Mouse (Mus musculus): ENCODE data around the gene Atp5h. TPM values are rescaled to one million over a fixed set of nuclear protein-coding genes. Genes with fewer than 3 reads are reported as not detected.

Gene Atp5h
- polyA plus RNA-seq (2012; rRNA removed) (212 and 334 TPM in 2 replicates), polyA plus RNA-seq (2014; fragmentation: Nextera tagmentation; extraction: Ambion mirVana) (616 and 620 TPM in 2 replicates)

GRCm38 (mm10) chr11:115419531-115420237, at the start of gene Atp5h, which contains the start of gene Kctd2:
Gene Atp5h (minus strand): TSS chr11:115419962.
Gene Kctd2 (plus strand): TSS chr11:115420128.
- H3K4me1 ChIP-seq (replicated peaks; ENCODE audit: control insufficient read depth in 2 of 2, insufficient read depth in 2 of 2, low read length in 1 of 2): peaks cover 13 to 17% of the 10 kb centered on the region in 2 experiments; a peak in 3 of 4 replicates
- peak within 1 kb of the TSS; percentile 93 for H3K4me2 ChIP-seq (ENCODE audit: low read depth)
- TF ChIP-seq CTCF (IDR thresholded peaks at IDR 0.05; ENCODE audit: low read depth): no peak
- TF ChIP-seq EP300 (IDR thresholded peaks at IDR 0.05; ENCODE audit: low read depth): no peak
- H3K4me3 ChIP-seq (ENCODE audit: insufficient read depth in 1 of 2, low read depth in 2 of 2, low read length in 2 of 2): peak within 1 kb of the TSS; percentile 84 to 90
- peaks cover 26% of the 10 kb centered on the region for H3K36me3 ChIP-seq (replicated peaks; ENCODE audit: control insufficient read depth, insufficient read depth, low read depth)
- no peaks in the 10 kb centered on the region for H3K27me3 ChIP-seq (ENCODE audit: control insufficient read depth, insufficient read depth, low read length)
- H3K27ac ChIP-seq: peak within 1 kb of the TSS; percentile 68
- peak within 1 kb of the TSS; percentile 95 for H3K9ac ChIP-seq (replicated peaks)
- H3K9me3 ChIP-seq (ENCODE audit: control insufficient read depth, low read length): no peaks in the 10 kb centered on the region
- peak; percentile 93 for DNase-seq (ENCODE audit: low read depth in 3 of 3, low spot score in 3 of 3)
- peak; percentile 98 for ATAC-seq (ENCODE audit: insufficient read depth)
- under 1% methylated on average over 49 of the region's 56 CpGs for WGBS (ENCODE audit: insufficient replicate concordance)

GRCm38 (mm10) chr11:115467217-115467618, 47.5 kb upstream of the Atp5h start:
- DNase-seq (ENCODE audit: low read depth in 3 of 3, low spot score in 3 of 3) (no peak), ATAC-seq (ENCODE audit: insufficient read depth) (no peak)
- H3K9me3 ChIP-seq (ENCODE audit: control insufficient read depth, low read length): no peaks in the 10 kb centered on the region
- H3K9ac ChIP-seq (replicated peaks): no peak overlapping the region
- no peak overlapping the region for H3K4me3 ChIP-seq (ENCODE audit: insufficient read depth in 1 of 2, low read depth in 2 of 2, low read length in 2 of 2)
- TF ChIP-seq EP300 (IDR thresholded peaks at IDR 0.05; ENCODE audit: low read depth): no peak
- TF ChIP-seq CTCF (IDR thresholded peaks at IDR 0.05; ENCODE audit: low read depth): no peak
- no peaks in the 10 kb centered on the region for H3K4me1 ChIP-seq (replicated peaks; ENCODE audit: control insufficient read depth in 2 of 2, insufficient read depth in 2 of 2, low read length in 1 of 2)
- H3K36me3 ChIP-seq (replicated peaks; ENCODE audit: control insufficient read depth, insufficient read depth, low read depth): no peaks in the 10 kb centered on the region
- WGBS (ENCODE audit: insufficient replicate concordance): 57% methylated on average over 4 of the region's 4 CpGs
- no peak overlapping the region for H3K27ac ChIP-seq
- no peaks in the 10 kb centered on the region for H3K27me3 ChIP-seq (ENCODE audit: control insufficient read depth, insufficient read depth, low read length)
- no peak overlapping the region for H3K4me2 ChIP-seq (ENCODE audit: low read depth)

- no peak for DNase-seq (ENCODE audit: low read depth in 3 of 3, low spot score in 3 of 3)
- Histone ChIP-seq H3K4me2 (ENCODE audit: low read depth) (no peak overlapping the region), H3K27me3 (ENCODE audit: control insufficient read depth, insufficient read depth, low read length) (no peaks in the 10 kb centered on the region; the same call in 1 of the 2 replicates), H3K4me3 (ENCODE audit: insufficient read depth in 1 of 2, low read depth in 2 of 2, low read length in 2 of 2) (no peak overlapping the region), H3K9me3 (ENCODE audit: control insufficient read depth, low read length) (no peaks in the 10 kb centered on the region), H3K27ac (no peak overlapping the region), H3K36me3 (replicated peaks; ENCODE audit: control insufficient read depth, insufficient read depth, low read depth) (no peaks in the 10 kb centered on the region), H3K4me1 (replicated peaks; ENCODE audit: control insufficient read depth in 2 of 2, insufficient read depth in 2 of 2, low read length in 1 of 2) (no peaks in the 10 kb centered on the region), H3K9ac (replicated peaks) (no peak overlapping the region)
- TF ChIP-seq EP300 (IDR thresholded peaks at IDR 0.05; ENCODE audit: low read depth): no peak
- TF ChIP-seq CTCF (IDR thresholded peaks at IDR 0.05; ENCODE audit: low read depth): no peak
- no peak for ATAC-seq (ENCODE audit: insufficient read depth)
- 70% methylated on average over 8 of the region's 8 CpGs for WGBS (ENCODE audit: insufficient replicate concordance)
These were observed 45.1 kb upstream of the Atp5h start for GRCm38 (mm10) chr11:115464851-115465250.

- no peak overlapping the region for H3K4me3 ChIP-seq (ENCODE audit: insufficient read depth in 1 of 2, low read depth in 2 of 2, low read length in 2 of 2)
- no peaks in the 10 kb centered on the region for H3K4me1 ChIP-seq (replicated peaks; ENCODE audit: control insufficient read depth in 2 of 2, insufficient read depth in 2 of 2, low read length in 1 of 2)
- H3K36me3 ChIP-seq (replicated peaks; ENCODE audit: control insufficient read depth, insufficient read depth, low read depth): no peaks in the 10 kb centered on the region
- ATAC-seq (ENCODE audit: insufficient read depth) (no peak), DNase-seq (ENCODE audit: low read depth in 3 of 3, low spot score in 3 of 3) (no peak)
- 58% methylated on average over 11 of the region's 11 CpGs for WGBS (ENCODE audit: insufficient replicate concordance)
- no peak overlapping the region for H3K27ac ChIP-seq
- no peaks in the 10 kb centered on the region; the same call in 1 of the 2 replicates for H3K27me3 ChIP-seq (ENCODE audit: control insufficient read depth, insufficient read depth, low read length)
- H3K9ac ChIP-seq (replicated peaks): no peak overlapping the region
- no peak for TF ChIP-seq CTCF (IDR thresholded peaks at IDR 0.05; ENCODE audit: low read depth)
- TF ChIP-seq EP300 (IDR thresholded peaks at IDR 0.05; ENCODE audit: low read depth): no peak
- H3K4me2 ChIP-seq (ENCODE audit: low read depth): no peak overlapping the region
- H3K9me3 ChIP-seq (ENCODE audit: control insufficient read depth, low read length): no peaks in the 10 kb centered on the region
These were observed 43.6 kb upstream of the Atp5h start for GRCm38 (mm10) chr11:115463397-115463796.

GRCm38 (mm10) chr11:115462243-115462891, 42.6 kb upstream of the Atp5h start, which contains the start of gene Slc16a5:
Gene Slc16a5 (plus strand): TSS chr11:115462474.
- no peaks in the 10 kb centered on the region for H3K4me1 ChIP-seq (replicated peaks; ENCODE audit: control insufficient read depth in 2 of 2, insufficient read depth in 2 of 2, low read length in 1 of 2)
- H3K36me3 ChIP-seq (replicated peaks; ENCODE audit: control insufficient read depth, insufficient read depth, low read depth): no peaks in the 10 kb centered on the region
- TF ChIP-seq CTCF (IDR thresholded peaks at IDR 0.05; ENCODE audit: low read depth) (no peak), EP300 (IDR thresholded peaks at IDR 0.05; ENCODE audit: low read depth) (no peak)
- WGBS (ENCODE audit: insufficient replicate concordance): 56% methylated on average over 16 of the region's 16 CpGs
- no peak for ATAC-seq (ENCODE audit: insufficient read depth)
- H3K9me3 ChIP-seq (ENCODE audit: control insufficient read depth, low read length): no peaks in the 10 kb centered on the region
- no peak within 1 kb of the TSS for H3K27ac ChIP-seq
- H3K27me3 ChIP-seq (ENCODE audit: control insufficient read depth, insufficient read depth, low read length): no peaks in the 10 kb centered on the region; the same call in 1 of the 2 replicates
- H3K9ac ChIP-seq (replicated peaks): no peak within 1 kb of the TSS
- no peak within 1 kb of the TSS for H3K4me2 ChIP-seq (ENCODE audit: low read depth)
- no peak within 1 kb of the TSS for H3K4me3 ChIP-seq (ENCODE audit: insufficient read depth in 1 of 2, low read depth in 2 of 2, low read length in 2 of 2)
- DNase-seq (ENCODE audit: low read depth in 3 of 3, low spot score in 3 of 3): no peak
